Comparison of ENCODE assay signal across 8 mouse cellular contexts in genomic region chr11:84826185-84826584, GRCm38 (mm10). TPM values are rescaled to one million over a fixed set of nuclear protein-coding genes. Genes with fewer than 3 reads are reported as not detected.
DNase-seq lines count a peak whose midpoint lies in the region; ATAC-seq and TF ChIP-seq lines count a peak whose summit lies in the region.

No protein-coding gene starts in this region.

- no peak for ATAC-seq in forebrain, embryonic 14.5 days
- ATAC-seq in forebrain, embryonic 13.5 days: no peak
- ATAC-seq in lung, postnatal 0 days: no peak

- H3K4me3 ChIP-seq in forebrain, embryonic 14.5 days (ENCODE audit: low read depth, low read length): no peak overlapping the region
- no peak overlapping the region for H3K4me3 ChIP-seq in forebrain, embryonic 13.5 days
- peak overlapping the region; percentile 18 for H3K4me3 ChIP-seq in heart, adult 2 months
- H3K4me3 ChIP-seq in lung, postnatal 0 days (ENCODE audit: low read depth, low read length): no peak overlapping the region

- peaks cover 8% of the 10 kb centered on the region for H3K36me3 ChIP-seq in forebrain, embryonic 14.5 days (ENCODE audit: control insufficient read depth, insufficient read depth, low read length)
- peaks cover 7% of the 10 kb centered on the region for H3K36me3 ChIP-seq in forebrain, embryonic 13.5 days (ENCODE audit: poor library complexity, severe bottlenecking)
- H3K36me3 ChIP-seq in heart, adult 2 months (ENCODE audit: control insufficient read depth, insufficient read depth, low read length): peaks cover 12% of the 10 kb centered on the region
- H3K36me3 ChIP-seq in lung, postnatal 0 days (ENCODE audit: insufficient read depth, low read length): no peaks in the 10 kb centered on the region

- intact Hi-C loops in heart, adult 2 months (cut with DNase I): no loop called here

- H3K9me3 ChIP-seq in forebrain, embryonic 14.5 days (replicated peaks; ENCODE audit: control insufficient read depth, low read length): no peaks in the 10 kb centered on the region
- no peaks in the 10 kb centered on the region for H3K9me3 ChIP-seq in forebrain, embryonic 13.5 days (replicated peaks)
- no peaks in the 10 kb centered on the region for H3K9me3 ChIP-seq in lung, postnatal 0 days (ENCODE audit: low read length)

- no peak overlapping the region for H3K4me2 ChIP-seq in forebrain, embryonic 14.5 days (ENCODE audit: low read length)
- H3K4me2 ChIP-seq in forebrain, embryonic 13.5 days: no peak overlapping the region
- no peak overlapping the region for H3K4me2 ChIP-seq in lung, postnatal 0 days (replicated peaks; ENCODE audit: low read depth, low read length)

- no peak overlapping the region for H3K9ac ChIP-seq in forebrain, embryonic 14.5 days (ENCODE audit: low read length)
- no peak overlapping the region for H3K9ac ChIP-seq in forebrain, embryonic 13.5 days
- peak overlapping the region; percentile 59 for H3K9ac ChIP-seq in heart, adult 2 months (ENCODE audit: low read depth, low read length)
- H3K9ac ChIP-seq in lung, postnatal 0 days (replicated peaks; ENCODE audit: low read depth): no peak overlapping the region

- TF ChIP-seq POLR2A in brain, embryonic 14.5 days (IDR thresholded peaks at IDR 0.05; ENCODE audit: borderline replicate concordance, extremely low read depth, insufficient read depth, insufficient read length, poor library complexity, severe bottlenecking): no peak
- TF ChIP-seq POLR2A in heart, adult 2 months (IDR thresholded peaks at IDR 0.05; ENCODE audit: insufficient read depth, low read depth, low read length): peak; percentile 67; the same call in 1 of the 2 replicates

- peaks cover 11% of the 10 kb centered on the region for H3K4me1 ChIP-seq in forebrain, embryonic 14.5 days (ENCODE audit: control insufficient read depth, insufficient read depth, low read length)
- H3K4me1 ChIP-seq in forebrain, embryonic 13.5 days: peaks cover 13% of the 10 kb centered on the region
- peaks cover 9% of the 10 kb centered on the region for H3K4me1 ChIP-seq in heart, adult 2 months (ENCODE audit: control insufficient read depth, insufficient read depth, low read length)
- H3K4me1 ChIP-seq in lung, postnatal 0 days (ENCODE audit: insufficient read depth, low read depth, low read length): peaks cover 5% of the 10 kb centered on the region; the same call in 1 of the 2 replicates

- TF ChIP-seq EP300 in heart, adult 2 months (IDR thresholded peaks at IDR 0.05; ENCODE audit: insufficient read depth, low read depth, low read length): peak; percentile 77; the same call in 1 of the 2 replicates
- TF ChIP-seq EP300 in lung, postnatal 0 days (IDR thresholded peaks at IDR 0.05): no peak

- no peak overlapping the region for H3K27ac ChIP-seq in forebrain, embryonic 14.5 days (ENCODE audit: low read depth, low read length)
- no peak overlapping the region for H3K27ac ChIP-seq in forebrain, embryonic 13.5 days
- peak overlapping the region; percentile 98 for H3K27ac ChIP-seq in heart, adult 2 months
- no peak overlapping the region for H3K27ac ChIP-seq in lung, postnatal 0 days (ENCODE audit: low read length)

- H3K79me2 ChIP-seq in heart, adult 2 months (replicated peaks; ENCODE audit: control insufficient read depth, insufficient read depth, low read length): peaks cover 1% of the 10 kb centered on the region; the same call in 1 of the 2 replicates

- 49% methylated on average over 3 of the region's 3 CpGs for WGBS in forebrain, embryonic 14.5 days
- 69% methylated on average over 3 of the region's 3 CpGs for WGBS in forebrain, embryonic 13.5 days
- WGBS in heart, adult 2 months: 11% methylated on average over 3 of the region's 3 CpGs
- WGBS in lung, postnatal 0 days: 26% methylated on average over 3 of the region's 3 CpGs

- no peaks in the 10 kb centered on the region for H3K27me3 ChIP-seq in forebrain, embryonic 14.5 days (replicated peaks; ENCODE audit: control insufficient read depth, insufficient read depth, low read length)
- H3K27me3 ChIP-seq in forebrain, embryonic 13.5 days: no peaks in the 10 kb centered on the region
- H3K27me3 ChIP-seq in heart, adult 2 months (ENCODE audit: control insufficient read depth, insufficient read depth, low read length): no peaks in the 10 kb centered on the region
- H3K27me3 ChIP-seq in lung, postnatal 0 days (replicated peaks; ENCODE audit: insufficient read depth, low read length): no peaks in the 10 kb centered on the region

- TF ChIP-seq CTCF in brain, embryonic 14.5 days (IDR thresholded peaks at IDR 0.05; ENCODE audit: borderline replicate concordance, extremely low read depth, insufficient read depth, insufficient read length): no peak
- TF ChIP-seq CTCF in heart, adult 2 months (IDR thresholded peaks at IDR 0.05): no peak
- no peak for TF ChIP-seq CTCF in lung, postnatal 0 days (IDR thresholded peaks at IDR 0.05)

- DNase-seq in forebrain, embryonic 14.5 days (ENCODE audit: low spot score): peak; percentile 29
- peak; percentile 66 for DNase-seq in brain, embryonic 14.5 days (ENCODE audit: low read depth)
- peak; percentile 78 to 85 for DNase-seq in heart, adult 2 months
- DNase-seq in kidney, postnatal 36 days: peak; percentile 86 to 89
- DNase-seq in lung, postnatal 0 days (ENCODE audit: low spot score): peak; percentile 38
- DNase-seq in spleen, adult 12 weeks (ENCODE audit: low spot score): no peak
- no peak for DNase-seq in urinary bladder, adult 2 months (ENCODE audit: low spot score)

RNA-seq across cellular contexts. Expression of gene Dhrs11, which starts 2.6 kb away (rescaled TPM):
- 4.1 and 5.5 TPM in 2 replicates for polyA plus RNA-seq in forebrain, embryonic 14.5 days (2014; fragmentation: Nextera tagmentation; extraction: Ambion mirVana)
- 3.6 and 3.8 TPM in 2 replicates for polyA plus RNA-seq in forebrain, embryonic 13.5 days (2015; fragmentation: Nextera tagmentation; extraction: Ambion mirVana)
- 8.8 and 9.5 TPM in 2 replicates for polyA plus RNA-seq in brain, embryonic 14.5 days (2012; rRNA removed)
- total RNA-seq in heart, adult 2 months (2021): 100 to 1,000 TPM in 1 of 2 experiments, 10 to 100 TPM in 1; 87.7 to 108 TPM
- 186 and 232 TPM in 2 replicates for polyA plus RNA-seq in heart, adult 2 months (2012; rRNA removed)
- 9.1 and 9.3 TPM in 2 replicates for polyA plus RNA-seq in lung, postnatal 0 days (2015; fragmentation: Nextera tagmentation; extraction: Ambion mirVana)
- polyA plus RNA-seq in urinary bladder, adult 2 months (2012; rRNA removed): 13.5 and 15.8 TPM in 2 replicates

RNA-seq across cellular contexts. Expression of gene Mrm1, which starts 6.9 kb away (rescaled TPM):
- 10.5 and 12.1 TPM in 2 replicates for polyA plus RNA-seq in forebrain, embryonic 14.5 days (2014; fragmentation: Nextera tagmentation; extraction: Ambion mirVana)
- 8.9 and 12.3 TPM in 2 replicates for polyA plus RNA-seq in forebrain, embryonic 13.5 days (2015; fragmentation: Nextera tagmentation; extraction: Ambion mirVana)
- 8.4 and 8.7 TPM in 2 replicates for polyA plus RNA-seq in brain, embryonic 14.5 days (2012; rRNA removed)
- total RNA-seq in heart, adult 2 months (2021): 10 to 100 TPM; 18.9 to 19.7 TPM
- polyA plus RNA-seq in heart, adult 2 months (2012; rRNA removed): 14.7 and 28.1 TPM in 2 replicates
- 5.3 and 6.5 TPM in 2 replicates for polyA plus RNA-seq in lung, postnatal 0 days (2015; fragmentation: Nextera tagmentation; extraction: Ambion mirVana)
- 10.8 and 13.1 TPM in 2 replicates for polyA plus RNA-seq in urinary bladder, adult 2 months (2012; rRNA removed)

RNA-seq across cellular contexts. Expression of gene Ggnbp2, which starts 44.4 kb away (rescaled TPM):
- polyA plus RNA-seq in forebrain, embryonic 14.5 days (2014; fragmentation: Nextera tagmentation; extraction: Ambion mirVana): 55.2 and 63.8 TPM in 2 replicates
- 66.5 and 68.5 TPM in 2 replicates for polyA plus RNA-seq in forebrain, embryonic 13.5 days (2015; fragmentation: Nextera tagmentation; extraction: Ambion mirVana)
- polyA plus RNA-seq in brain, embryonic 14.5 days (2012; rRNA removed): 93.4 and 93.8 TPM in 2 replicates
- total RNA-seq in heart, adult 2 months (2021): 10 to 100 TPM; 47.9 to 54.9 TPM
- polyA plus RNA-seq in heart, adult 2 months (2012; rRNA removed): 22.9 and 39.2 TPM in 2 replicates
- polyA plus RNA-seq in lung, postnatal 0 days (2015; fragmentation: Nextera tagmentation; extraction: Ambion mirVana): 56.4 and 57.3 TPM in 2 replicates
- polyA plus RNA-seq in urinary bladder, adult 2 months (2012; rRNA removed): 85.6 and 91.4 TPM in 2 replicates

RNA-seq across cellular contexts. Expression of gene Myo19, which starts 53.8 kb away (rescaled TPM):
- 5.2 and 5.7 TPM in 2 replicates for polyA plus RNA-seq in forebrain, embryonic 14.5 days (2014; fragmentation: Nextera tagmentation; extraction: Ambion mirVana)
- 5.8 and 6.3 TPM in 2 replicates for polyA plus RNA-seq in forebrain, embryonic 13.5 days (2015; fragmentation: Nextera tagmentation; extraction: Ambion mirVana)
- 20.8 and 24.1 TPM in 2 replicates for polyA plus RNA-seq in brain, embryonic 14.5 days (2012; rRNA removed)
- total RNA-seq in heart, adult 2 months (2021): 1 to 10 TPM; 5.7 to 5.9 TPM
- 7.5 and 10.4 TPM in 2 replicates for polyA plus RNA-seq in heart, adult 2 months (2012; rRNA removed)
- 2.6 and 3.3 TPM in 2 replicates for polyA plus RNA-seq in lung, postnatal 0 days (2015; fragmentation: Nextera tagmentation; extraction: Ambion mirVana)
- polyA plus RNA-seq in urinary bladder, adult 2 months (2012; rRNA removed): 14.5 and 17.4 TPM in 2 replicates

RNA-seq across cellular contexts. Expression of gene Pigw, which starts 53.9 kb away (rescaled TPM):
- 3.8 and 4.4 TPM in 2 replicates for polyA plus RNA-seq in forebrain, embryonic 14.5 days (2014; fragmentation: Nextera tagmentation; extraction: Ambion mirVana)
- 2.3 and 2.9 TPM in 2 replicates for polyA plus RNA-seq in forebrain, embryonic 13.5 days (2015; fragmentation: Nextera tagmentation; extraction: Ambion mirVana)
- polyA plus RNA-seq in brain, embryonic 14.5 days (2012; rRNA removed): 5.3 and 6.2 TPM in 2 replicates
- total RNA-seq in heart, adult 2 months (2021): 1 to 10 TPM; 5.6 to 6.3 TPM
- 2.3 and 5.3 TPM in 2 replicates for polyA plus RNA-seq in heart, adult 2 months (2012; rRNA removed)
- polyA plus RNA-seq in lung, postnatal 0 days (2015; fragmentation: Nextera tagmentation; extraction: Ambion mirVana): 1.1 and 1.5 TPM in 2 replicates
- polyA plus RNA-seq in urinary bladder, adult 2 months (2012; rRNA removed): 5.7 and 8.2 TPM in 2 replicates

Comparison
In these comparisons a context has a peak if more than half of its experiments do, and no peak if none do; other contexts are left out.
1. DNase-seq: peak in forebrain, embryonic 14.5 days (single experiment), brain, embryonic 14.5 days (single experiment), heart, adult 2 months (2 of 2), kidney, postnatal 36 days (2 of 2) and lung, postnatal 0 days (single experiment); none in spleen, adult 12 weeks (single experiment) and urinary bladder, adult 2 months (single experiment).
2. RNA of gene Dhrs11, which starts 2.6 kb away (polyA plus RNA-seq): 186 to 232 TPM in heart, adult 2 months; 13.5 to 15.8 TPM in urinary bladder, adult 2 months, 9.1 to 9.3 TPM in lung, postnatal 0 days, 8.8 to 9.5 TPM in brain, embryonic 14.5 days, 4.1 to 5.5 TPM in forebrain, embryonic 14.5 days and 3.6 to 3.8 TPM in forebrain, embryonic 13.5 days; every median in the first group is over 10 times any median in the second.